Mouse (Mus musculus): ENCODE measurements around the gene Il5ra.

Il5ra gene

GRCm38 (mm10) chr6:106748887-106749388, at the start of gene Il5ra:
Il5ra (minus strand) TSS chr6:106749037.
- DNase-seq: no peak

GRCm38 (mm10) chr6:106794094-106794814, 45.4 kb upstream of the Il5ra start:
- DNase-seq: no peak

- no peak for DNase-seq
These were observed 44.8 kb upstream of the Il5ra start for GRCm38 (mm10) chr6:106793621-106794020.

- DNase-seq: no peak
These were observed 44.3 kb upstream of the Il5ra start for GRCm38 (mm10) chr6:106793088-106793487.

- no peak for DNase-seq
These were observed 43.6 kb upstream of the Il5ra start for GRCm38 (mm10) chr6:106792486-106792885.

GRCm38 (mm10) chr6:106791429-106791828, 42.6 kb upstream of the Il5ra start:
- no peak for DNase-seq

GRCm38 (mm10) chr6:106787138-106787537, 38.3 kb upstream of the Il5ra start:
- no peak for DNase-seq

- no peak for DNase-seq
These were observed 21.2 kb upstream of the Il5ra start for GRCm38 (mm10) chr6:106770046-106770445.

GRCm38 (mm10) chr6:106769290-106769866, 20.5 kb upstream of the Il5ra start:
- DNase-seq: no peak

GRCm38 (mm10) chr6:106768640-106769289, 19.9 kb upstream of the Il5ra start, which contains the start of gene Trnt1:
Trnt1 (plus strand) TSS chr6:106769120.
- peak; percentile 99 for DNase-seq

- DNase-seq: no peak
These were observed 17.9 kb upstream of the Il5ra start for GRCm38 (mm10) chr6:106766774-106767173.

- DNase-seq: no peak
These were observed 17.1 kb upstream of the Il5ra start for GRCm38 (mm10) chr6:106765892-106766291.

- no peak for DNase-seq
These were observed 12.6 kb upstream of the Il5ra start for GRCm38 (mm10) chr6:106761486-106761885.

- no peak for DNase-seq
These were observed 11.8 kb upstream of the Il5ra start for GRCm38 (mm10) chr6:106760473-106761218.

GRCm38 (mm10) chr6:106758299-106758698, 9.5 kb upstream of the Il5ra start:
- no peak for DNase-seq

GRCm38 (mm10) chr6:106750291-106750690, 1.5 kb upstream of the Il5ra start:
- DNase-seq: no peak

GRCm38 (mm10) chr6:106747804-106748203, 1.0 kb downstream of the Il5ra start:
- DNase-seq: no peak

GRCm38 (mm10) chr6:106747251-106747650, 1.6 kb downstream of the Il5ra start:
- DNase-seq: no peak

- no peak for DNase-seq
These were observed 3.0 kb downstream of the Il5ra start for GRCm38 (mm10) chr6:106745673-106746394.

- DNase-seq: no peak
These were observed 5.1 kb downstream of the Il5ra start for GRCm38 (mm10) chr6:106743556-106744233.

- DNase-seq: no peak
These were observed 8.5 kb downstream of the Il5ra start for GRCm38 (mm10) chr6:106740244-106740825.
